Mouse (Mus musculus) naive thymus-derived CD4-positive, alpha-beta T cell, adult 2 months (primary cell): ENCODE measurements at regions not wholly inside any gene's neighbourhood (a gene's known extent, or its start where the extent isn't known, plus 50 kb on each side); places are given as distances from the start of the nearest gene placed in this dataset.

ENCODE experiments used
- DNase-seq: peaks from one replicate; pipeline ENCODE4 v3.0.0-alpha.2; 2011; ENCODE audit warnings: low read depth

DNA sequence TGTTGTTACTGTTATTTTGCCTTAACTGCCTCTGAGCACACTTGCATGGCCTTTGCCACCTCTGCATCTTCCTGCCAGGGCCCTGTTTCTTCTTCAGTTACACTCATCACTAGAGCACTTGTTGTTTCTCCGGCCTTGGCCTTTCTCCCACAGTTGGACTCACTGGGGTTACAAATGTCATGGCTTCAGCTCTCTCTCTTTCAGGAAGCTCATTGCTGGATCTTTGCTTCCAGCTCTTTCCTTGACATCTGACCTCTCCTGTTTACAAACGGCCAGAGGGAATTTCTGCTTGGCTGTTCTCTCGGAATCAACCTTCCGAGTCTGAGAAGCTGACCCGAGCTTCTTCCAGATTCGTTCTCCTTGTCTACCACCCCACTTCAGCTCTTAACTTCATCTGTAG is 146.6 kb upstream of the Adamts3 start:
- DNase-seq, result no peak

DNA sequence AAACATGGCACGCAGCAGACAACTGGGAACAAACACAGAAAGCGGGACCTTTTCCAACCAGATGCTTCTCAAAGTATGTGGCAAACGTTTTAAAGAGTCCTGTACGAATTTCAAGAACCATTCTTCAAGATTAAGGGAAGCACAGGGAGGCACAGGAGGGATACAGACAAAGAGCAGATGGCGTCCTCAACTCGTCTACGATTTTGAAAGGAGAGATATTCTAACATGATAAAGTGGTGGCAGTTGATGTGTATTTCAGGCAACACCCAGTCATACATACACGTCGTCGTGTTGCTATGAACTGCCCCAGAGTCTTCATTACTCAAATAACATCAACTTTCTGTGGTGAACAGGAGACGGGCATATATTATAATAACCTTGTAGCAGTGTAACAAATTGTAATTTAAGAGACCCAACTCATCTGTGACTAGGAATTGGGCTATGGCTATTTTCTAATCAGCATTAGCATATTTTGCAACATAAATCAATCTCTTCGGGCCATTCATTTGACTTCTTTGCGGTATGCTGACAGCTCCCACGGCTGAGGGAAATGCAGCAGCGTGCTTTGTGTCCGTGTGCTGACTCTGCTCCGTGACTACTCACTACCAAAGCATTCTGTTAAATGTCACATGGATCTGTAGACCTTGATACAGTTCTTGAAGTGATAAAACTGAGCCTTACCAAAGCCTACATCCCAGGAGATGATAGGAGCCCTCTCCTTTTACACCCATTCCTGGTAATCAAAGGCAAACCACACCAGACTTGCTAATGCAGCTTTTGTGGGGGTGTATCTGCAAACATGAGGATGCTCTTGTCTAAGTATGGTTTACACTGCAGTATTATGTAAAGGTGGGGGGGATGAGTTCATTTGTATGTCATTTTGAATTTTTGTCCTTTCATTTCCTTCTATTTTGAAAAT is 144.0 kb upstream of the Adamts3 start:
- no peak for DNase-seq

- DNase-seq, result no peak
These were observed 138.3 kb upstream of the Adamts3 start for GRCm38 (mm10) chr5:90021447-90021846.

DNA sequence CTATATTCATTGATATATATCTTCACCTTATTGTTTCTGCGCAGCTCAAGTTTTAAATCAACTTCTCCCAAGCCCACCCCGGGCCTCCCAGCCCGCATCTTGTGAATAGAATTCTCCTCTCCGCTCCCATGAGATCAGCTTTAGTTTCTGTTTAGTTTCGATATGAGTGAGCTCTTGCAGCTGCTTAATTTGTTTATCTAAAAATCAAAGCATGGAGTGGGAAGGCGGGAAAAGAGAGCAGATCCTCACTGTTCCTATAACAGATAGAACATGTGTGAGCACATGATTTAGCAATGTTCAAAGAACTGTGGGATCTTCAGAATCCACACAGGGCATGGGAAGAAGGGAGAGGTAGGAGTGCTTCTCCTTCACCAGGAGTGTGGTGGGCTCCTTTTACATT is 117.6 kb upstream of the Adamts3 start:
- DNase-seq, result no peak

DNA sequence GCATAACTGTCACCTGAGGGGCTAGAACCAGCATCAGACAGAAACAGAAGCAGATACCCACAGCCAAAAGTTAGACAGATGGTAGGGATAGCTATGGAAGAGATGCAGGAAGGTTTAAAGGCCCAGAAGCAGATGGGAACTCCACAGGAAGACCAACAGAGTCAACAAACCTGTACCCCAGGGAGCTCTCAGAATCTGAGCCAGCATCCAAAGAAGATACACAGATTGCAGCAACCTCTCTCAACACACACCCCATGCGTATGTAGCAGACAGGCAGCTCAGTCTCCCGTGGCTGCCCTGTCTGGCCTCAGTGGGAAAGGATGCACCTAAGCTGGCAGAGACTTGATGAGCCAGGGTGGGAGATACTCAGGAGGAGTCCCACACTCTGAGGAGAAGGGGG is 108.4 kb upstream of the Adamts3 start:
- no peak for DNase-seq

DNA sequence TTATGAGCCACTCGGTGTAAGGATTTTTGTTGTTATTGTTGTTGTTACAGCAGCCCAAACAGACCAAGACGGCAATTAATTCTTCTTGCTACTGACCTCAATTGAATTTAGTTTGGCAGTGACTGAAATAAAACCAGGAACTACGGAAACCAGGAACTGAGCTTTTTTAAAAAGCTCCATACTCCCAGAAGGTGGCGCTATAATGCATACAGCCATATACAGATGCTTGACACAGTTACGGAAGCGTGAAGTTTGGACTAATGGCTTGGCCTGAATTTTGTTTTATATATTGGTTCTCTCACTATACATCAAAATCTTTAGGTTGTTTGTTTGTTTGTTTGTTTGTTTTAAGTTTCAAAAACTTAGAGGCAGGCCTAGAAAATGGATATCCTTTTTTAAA is 98.5 kb upstream of the Adamts3 start:
- DNase-seq, result no peak

DNA sequence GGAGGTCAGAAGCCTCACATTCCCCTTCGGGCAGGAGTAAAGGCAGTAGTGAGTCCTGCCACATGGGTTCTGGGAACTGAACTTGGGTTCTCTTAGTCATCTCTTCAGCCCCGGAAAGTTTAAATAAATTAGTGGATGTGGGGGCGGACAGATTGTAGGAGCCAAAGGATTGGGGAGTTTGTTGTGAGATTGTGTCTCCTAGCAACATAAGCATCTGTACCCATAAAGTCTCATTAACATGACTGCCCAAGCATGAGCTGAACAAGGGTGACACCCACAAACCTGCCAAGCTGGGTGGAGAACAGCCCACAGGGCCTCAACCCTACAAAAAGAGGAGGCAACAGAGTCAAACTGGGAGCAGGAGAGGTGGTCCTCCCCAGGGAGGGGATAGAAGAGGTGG is 97.1 kb upstream of the Adamts3 start:
- DNase-seq, result no peak

DNA sequence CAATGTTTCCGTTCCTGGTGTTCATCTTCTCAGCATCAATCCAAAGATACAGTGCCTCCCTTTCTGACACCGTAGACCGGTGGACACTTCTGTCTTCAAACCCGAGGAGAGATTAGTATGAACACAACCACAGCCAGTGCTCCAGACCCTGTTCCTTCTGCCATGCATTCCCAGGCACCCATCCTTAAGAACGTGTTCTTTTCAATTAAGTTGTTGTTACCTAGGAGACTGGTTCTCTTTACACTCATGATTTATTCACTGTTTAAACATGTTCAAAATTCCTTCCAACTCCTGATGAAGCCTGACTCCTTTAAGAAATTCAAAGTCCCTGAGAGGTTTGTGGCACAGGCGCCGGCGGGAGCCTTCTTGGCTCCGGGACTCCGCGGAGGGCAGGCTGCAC is 69.5 kb upstream of the Adamts3 start:
- DNase-seq, result no peak

DNA sequence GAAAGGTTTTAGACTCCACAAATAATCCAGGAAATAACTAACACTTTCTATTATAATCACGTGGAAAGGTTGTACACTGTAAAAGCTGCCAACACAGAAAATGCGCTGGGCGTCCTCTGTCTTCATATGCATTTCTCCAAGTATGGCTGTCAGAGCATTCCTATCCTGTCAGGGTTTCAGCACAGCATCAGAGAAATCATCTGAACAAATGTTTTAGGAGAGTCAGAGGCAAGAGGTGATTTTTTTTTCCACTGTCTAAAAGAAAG is 62.5 kb upstream of the Adamts3 start:
- DNase-seq, result no peak

GRCm38 (mm10) chr5:89944855-89945659 is 61.9 kb upstream of the Adamts3 start:
- DNase-seq, result no peak

DNA sequence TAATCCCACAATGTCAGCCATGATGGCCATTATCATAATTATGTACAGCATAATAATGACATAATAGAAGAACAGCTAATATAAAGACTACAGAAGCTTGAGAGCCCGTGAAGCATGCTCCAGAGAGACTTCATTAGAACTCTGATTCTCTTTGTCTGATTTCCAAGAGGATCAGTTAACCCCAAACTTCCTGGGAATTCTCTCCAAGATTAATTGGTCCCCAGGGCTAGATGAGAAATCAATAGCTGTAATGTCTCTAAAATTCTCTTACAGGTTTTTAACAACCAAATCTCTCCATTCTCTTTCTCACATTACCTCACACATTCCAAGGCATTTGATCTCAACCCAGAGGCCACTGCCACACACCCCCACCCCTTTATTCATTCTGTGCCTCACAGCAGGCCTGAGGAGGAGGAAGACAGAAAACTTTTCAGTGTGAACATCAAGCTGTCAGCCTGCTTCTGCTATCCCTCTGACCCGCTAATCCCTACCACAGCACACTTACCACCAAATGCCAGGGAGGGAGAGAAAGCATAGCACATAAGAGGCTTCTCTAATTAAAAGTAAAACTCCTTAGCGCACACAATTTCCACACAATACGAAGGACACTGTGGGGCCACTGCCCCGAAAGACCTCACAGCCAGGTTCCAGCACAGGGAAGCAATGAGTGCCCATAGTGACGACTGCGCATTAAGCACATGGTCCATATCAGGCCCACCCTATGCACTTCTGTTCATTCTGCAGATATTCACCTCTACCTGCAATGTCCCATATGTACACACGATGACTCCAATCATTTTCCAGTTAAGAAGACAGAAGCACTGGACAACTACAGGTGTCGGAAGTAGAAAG is 60.4 kb upstream of the Adamts3 start:
- DNase-seq, result no peak

- DNase-seq, result no peak
These were observed 59.1 kb upstream of the Adamts3 start for GRCm38 (mm10) chr5:89942244-89942643.

GRCm38 (mm10) chr5:89932999-89933398 is 49.9 kb upstream of the Adamts3 start:
- DNase-seq, result no peak
